Comparison of ENCODE assay signal across 23 mouse cellular contexts in the genomic region with DNA sequence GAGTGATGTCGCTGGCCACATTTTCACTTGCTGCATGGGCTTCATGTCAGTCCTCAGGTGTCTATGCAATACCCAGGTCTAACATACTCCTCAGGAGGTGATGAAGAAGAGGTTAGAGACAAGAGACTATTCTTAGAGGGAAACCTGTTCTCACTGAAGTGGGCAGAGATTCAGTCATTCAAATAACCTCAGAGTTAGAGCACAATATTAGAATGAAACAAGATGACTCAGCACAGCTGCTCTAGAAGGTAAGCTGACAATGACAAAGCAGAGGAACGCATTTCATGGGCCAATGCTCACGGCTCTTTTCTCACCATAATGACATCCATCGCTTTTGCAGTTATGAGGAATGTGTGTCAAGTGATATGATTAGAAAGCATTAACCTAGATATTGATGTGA.
DNase-seq lines count a peak whose midpoint lies in the region; ATAC-seq and TF ChIP-seq lines count a peak whose summit lies in the region.
"Had no signal": no experiment of that assay in that cellular context is flagged by ENCODE, and none has a peak within 500 bp of the region (broad histone marks: within the 10 kb centered on the region; RNA-seq: fewer than 3 reads in every experiment).

No protein-coding gene starts in this region.

- peak; percentile 71 for DNase-seq in CH12.LX (ENCODE audit: extremely low read depth)
- peak; percentile 56 for DNase-seq in brain, adult 2 months (ENCODE audit: low read depth, low spot score)
- peak; percentile 16 for DNase-seq in retina, embryonic 14.5 days (ENCODE audit: low spot score)
- no peak for DNase-seq in layer of hippocampus, adult 2 months (ENCODE audit: low spot score in 2 of 2)
- DNase-seq: adrenal gland, adult 8-10 months; adrenal gland, postnatal 14 days; adrenal gland, postnatal 36 days; B cell, adult 2 months; cerebellum, adult 18-20 months; cerebellum, adult 8-10 months; cerebellum, adult 9-11 months; cerebellum, postnatal 14 days; cerebellum, postnatal 36 days had no signal

- no peak for TF ChIP-seq POLR2A in CH12.LX (IDR thresholded peaks at IDR 0.05; ENCODE audit: low read depth, low read length)

- WGBS in forebrain, embryonic 15.5 days, result 94% methylated on average over 4 of the region's 4 CpGs
- 93% methylated on average over 4 of the region's 4 CpGs for whole genome bisulfite sequencing in intestine, postnatal 0 days

- in situ Hi-C loops in CH12.LX (cut with MboI; ENCODE audit: low pct_ligation_motif_present, low pct_unique_long_range_greater_than_20kb, low sequenced_read_pairs), result no loop called here

- H3K9me3 ChIP-seq in CH12.LX (replicated peaks; ENCODE audit: low read length), result no peaks in the 10 kb centered on the region
- no peaks in the 10 kb centered on the region for H3K9me3 ChIP-seq in forebrain, embryonic 15.5 days
- no peaks in the 10 kb centered on the region for H3K9me3 ChIP-seq in intestine, postnatal 0 days (ENCODE audit: control insufficient read depth)
- H3K9me3 ChIP-seq: embryonic facial prominence, embryonic 10.5 days; embryonic facial prominence, embryonic 12.5 days; forebrain, embryonic 13.5 days; G1E had no signal

- H3K27me3 ChIP-seq in CH12.LX (replicated peaks), result no peaks in the 10 kb centered on the region
- H3K27me3 ChIP-seq in forebrain, embryonic 15.5 days, result no peaks in the 10 kb centered on the region
- no peaks in the 10 kb centered on the region for H3K27me3 ChIP-seq in intestine, postnatal 0 days (replicated peaks; ENCODE audit: control insufficient read depth, insufficient read depth, low read length)
- H3K27me3 ChIP-seq: embryonic facial prominence, embryonic 12.5 days; forebrain, embryonic 13.5 days; Patski had no signal

- H3K4me1 ChIP-seq in CH12.LX (ENCODE audit: control insufficient read depth in 1 of 2, insufficient read depth in 2 of 2), result peaks cover 6 to 43% of the 10 kb centered on the region in 2 experiments; a peak in 3 of 4 replicates
- no peaks in the 10 kb centered on the region for H3K4me1 ChIP-seq in forebrain, embryonic 15.5 days
- no peaks in the 10 kb centered on the region; the same call in 1 of the 2 replicates for H3K4me1 ChIP-seq in intestine, postnatal 0 days (replicated peaks; ENCODE audit: control insufficient read depth, insufficient read depth, low read length)
- H3K4me1 ChIP-seq: forebrain, embryonic 13.5 days had no signal

- dilution Hi-C loops in CH12.LX (cut with MboI; ENCODE audit: extremely low pct_ligation_motif_present, extremely low pct_unique_long_range_greater_than_20kb, low sequenced_read_pairs), result no loop called here

- H3K4me2 ChIP-seq in CH12.LX (ENCODE audit: insufficient read depth, low read depth, poor library complexity, severe bottlenecking), result peak overlapping the region; percentile 50; the same call in 1 of the 2 replicates
- H3K4me2 ChIP-seq in forebrain, embryonic 15.5 days (replicated peaks), result no peak overlapping the region
- no peak overlapping the region for H3K4me2 ChIP-seq in intestine, postnatal 0 days (replicated peaks; ENCODE audit: low read depth)
- H3K4me2 ChIP-seq: embryonic facial prominence, embryonic 12.5 days; forebrain, embryonic 13.5 days had no signal

- no peak overlapping the region for H3K9ac ChIP-seq in CH12.LX (ENCODE audit: insufficient read depth, low read depth)
- H3K9ac ChIP-seq in forebrain, embryonic 15.5 days (replicated peaks), result no peak overlapping the region
- no peak overlapping the region for H3K9ac ChIP-seq in intestine, postnatal 0 days (ENCODE audit: low read depth, low read length)
- H3K9ac ChIP-seq: embryonic facial prominence, embryonic 12.5 days; forebrain, embryonic 13.5 days had no signal

- no peak for TF ChIP-seq CTCF in CH12.LX (conservative IDR thresholded peaks at IDR 0.05 in 1 of 2, IDR thresholded peaks at IDR 0.05 in 1 of 2; ENCODE audit: low read depth in 2 of 2, low read length in 2 of 2)
- no peak for TF ChIP-seq CTCF in layer of hippocampus, adult 2 months (conservative IDR thresholded peaks at IDR 0.05)
- TF ChIP-seq CTCF in intestine, postnatal 0 days (IDR thresholded peaks at IDR 0.05; ENCODE audit: low read depth), result no peak

- no peak overlapping the region for H3K27ac ChIP-seq in CH12.LX (ENCODE audit: insufficient read depth, low read depth)
- H3K27ac ChIP-seq in layer of hippocampus, adult 2 months, result no peak overlapping the region; the same call in 1 of the 2 replicates
- H3K27ac ChIP-seq in forebrain, embryonic 15.5 days (replicated peaks), result no peak overlapping the region
- H3K27ac ChIP-seq in intestine, postnatal 0 days (ENCODE audit: low read depth, low read length), result no peak overlapping the region
- H3K27ac ChIP-seq: embryonic facial prominence, embryonic 10.5 days; embryonic facial prominence, embryonic 12.5 days; forebrain, embryonic 13.5 days had no signal

- no peak for TF ChIP-seq RAD21 in CH12.LX (IDR thresholded peaks at IDR 0.05; ENCODE audit: low read depth, low read length)

- peak; percentile 65 for TF ChIP-seq EP300 in CH12.LX (IDR thresholded peaks at IDR 0.05; ENCODE audit: low read length)

- H3K79me2 ChIP-seq in CH12.LX (replicated peaks; ENCODE audit: control insufficient read depth, extremely low read depth, insufficient read depth, poor library complexity, severe bottlenecking), result no peaks in the 10 kb centered on the region

- ATAC-seq in forebrain, embryonic 15.5 days (replicated peaks), result no peak
- no peak for ATAC-seq in intestine, postnatal 0 days
- ATAC-seq: activated CD4-positive, CD25-positive, alpha-beta regulatory T cell, adult 4 months; CD4-positive, CD25-positive, alpha-beta regulatory T cell, adult 4 months; forebrain, embryonic 13.5 days; forebrain, embryonic 16.5 days; Patski had no signal

- no peak overlapping the region for H3K4me3 ChIP-seq in CH12.LX (replicated peaks in 1 of 3; ENCODE audit: low read depth in 2 of 3, low read length in 2 of 3, poor library complexity in 1 of 3)
- no peak overlapping the region for H3K4me3 ChIP-seq in layer of hippocampus, adult 2 months
- H3K4me3 ChIP-seq in forebrain, embryonic 15.5 days, result no peak overlapping the region
- no peak overlapping the region for H3K4me3 ChIP-seq in intestine, postnatal 0 days (ENCODE audit: low read depth, low read length)
- H3K4me3 ChIP-seq: embryonic facial prominence, embryonic 10.5 days; embryonic facial prominence, embryonic 12.5 days; forebrain, embryonic 13.5 days had no signal

- peaks cover 0 to 6% of the 10 kb centered on the region in 2 experiments for H3K36me3 ChIP-seq in CH12.LX (replicated peaks in 1 of 2; ENCODE audit: control insufficient read depth in 1 of 2, insufficient read depth in 1 of 2, low read length in 1 of 2)
- H3K36me3 ChIP-seq in forebrain, embryonic 15.5 days, result peaks cover 28% of the 10 kb centered on the region; the same call in 1 of the 2 replicates
- H3K36me3 ChIP-seq in intestine, postnatal 0 days (ENCODE audit: control insufficient read depth, insufficient read depth), result no peaks in the 10 kb centered on the region
- H3K36me3 ChIP-seq: embryonic facial prominence, embryonic 10.5 days; embryonic facial prominence, embryonic 12.5 days had no signal

TF ChIP-seq in CH12.LX, 34 proteins besides CTCF, POLR2A, EP300 and RAD21 (continues in another document):
- TF ChIP-seq SMC3 (IDR thresholded peaks at IDR 0.05; ENCODE audit: low read depth, low read length) (no peak), KAT2A (IDR thresholded peaks at IDR 0.05; ENCODE audit: insufficient replicate concordance, low read length) (no peak), JUN (IDR thresholded peaks at IDR 0.05; ENCODE audit: insufficient read depth, low read depth, low read length) (peak; percentile 56; the same call in 1 of the 2 replicates), MAFK (IDR thresholded peaks at IDR 0.05; ENCODE audit: insufficient replicate concordance, low read length) (peak; percentile 96), JUND (conservative IDR thresholded peaks at IDR 0.05; ENCODE audit: low read depth, low read length) (peak; percentile 73), MEF2A (IDR thresholded peaks at IDR 0.05; ENCODE audit: borderline replicate concordance, low read depth, low read length) (peak; percentile 38; the same call in 1 of the 2 replicates), RCOR1 (conservative IDR thresholded peaks at IDR 0.05; ENCODE audit: low read depth, low read length) (no peak), ZKSCAN1 (IDR thresholded peaks at IDR 0.05; ENCODE audit: borderline replicate concordance, low read depth, low read length) (no peak), ZNF384 (IDR thresholded peaks at IDR 0.05; ENCODE audit: low read depth, low read length) (no peak), MYC (IDR thresholded peaks at IDR 0.05; ENCODE audit: low read depth, low read length) (peak; percentile 42; the same call in 1 of the 2 replicates), UBTF (IDR thresholded peaks at IDR 0.05; ENCODE audit: low read depth, low read length) (no peak), CHD2 (IDR thresholded peaks at IDR 0.05; ENCODE audit: low read length) (no peak), ELF1 (IDR thresholded peaks at IDR 0.05; ENCODE audit: low read depth, low read length) (no peak), USF1 (IDR thresholded peaks at IDR 0.05; ENCODE audit: low read depth, low read length) (no peak), TCF12 (IDR thresholded peaks at IDR 0.05; ENCODE audit: low read depth, low read length) (peak; percentile 42; the same call in 1 of the 2 replicates), HCFC1 (IDR thresholded peaks at IDR 0.05; ENCODE audit: low read depth, low read length) (no peak), POLR2AphosphoS2 (IDR thresholded peaks at IDR 0.05; ENCODE audit: low read depth, low read length) (no peak), SIN3A (IDR thresholded peaks at IDR 0.05; ENCODE audit: low read length) (no peak), MAX (IDR thresholded peaks at IDR 0.05; ENCODE audit: low read length) (no peak), E2F4 (IDR thresholded peaks at IDR 0.05; ENCODE audit: insufficient replicate concordance, low read depth, low read length) (no peak), ZC3H11A (IDR thresholded peaks at IDR 0.05; ENCODE audit: low read depth, low read length) (no peak), IRF4 (IDR thresholded peaks at IDR 0.05; ENCODE audit: low read depth, low read length) (0 out of 2 replicates have a peak, but pooled peaks have one; percentile 28), NELFE (IDR thresholded peaks at IDR 0.05; ENCODE audit: low read depth, low read length) (no peak), TBP (conservative IDR thresholded peaks at IDR 0.05; ENCODE audit: low read depth, low read length) (no peak), PAX5 (IDR thresholded peaks at IDR 0.05; ENCODE audit: low read length) (no peak), CHD1 (IDR thresholded peaks at IDR 0.05; ENCODE audit: low read depth, low read length) (no peak), ETS1 (conservative IDR thresholded peaks at IDR 0.05; ENCODE audit: low read depth, low read length) (peak; percentile 82), BHLHE40 (IDR thresholded peaks at IDR 0.05; ENCODE audit: low read depth, low read length) (peak; percentile 34; the same call in 1 of the 2 replicates), MXI1 (IDR thresholded peaks at IDR 0.05; ENCODE audit: low read depth, low read length) (peak; percentile 50; the same call in 1 of the 2 replicates), NRF1 (IDR thresholded peaks at IDR 0.05; ENCODE audit: low read depth, low read length) (no peak)

Comparison
In these comparisons a context has a peak if more than half of its experiments do, and no peak if none do; other contexts are left out.
1. DNase-seq: peak in CH12.LX (single experiment), brain, adult 2 months (single experiment) and retina, embryonic 14.5 days (single experiment); none in layer of hippocampus, adult 2 months (0 of 2).